Mouse (Mus musculus) ES-Bruce4 (cell line): ENCODE data around the gene Gucy1b2.

Source experiments
- CTCF ChIP-seq: IDR thresholded peaks from one replicate; pipeline ENCODE4 v1.8.1; 2011; ENCODE audit warnings: low read depth, low read length
- POLR2A ChIP-seq: IDR thresholded peaks from one replicate; pipeline ENCODE4 v1.8.1; 2011; ENCODE audit warnings: low read length; ENCODE audit not compliant: insufficient read depth

- TF ChIP-seq CTCF (no peak), POLR2A (no peak)
Measured at GRCm38 (mm10) chr14:62437806-62438205, 18.3 kb downstream of the Gucy1b2 start.
